Mouse (Mus musculus) forebrain, embryonic 12.5 days (tissue): ENCODE results near the gene Serpinf1. TPM values are rescaled to one million over a fixed set of nuclear protein-coding genes. Genes with fewer than 3 reads are reported as not detected.
"Not testable (repeated sequence)": the region's sequence is repeated elsewhere in the genome, so short reads cannot be mapped to it uniquely, and the experiment has no call there.

Source experiments
- ATAC-seq: fragments of 200-750 bp; cut with Nextera tagmentation; 2 replicates; pipeline ENCODE4 v1.8.0; 2017; ENCODE audit warnings: moderate TSS enrichment; ENCODE audit not compliant: low FRiP score
- H3K27ac ChIP-seq: fragments of 300-500 bp; sonication (generic); 2 replicates; pipeline ENCODE4 v1.5.1; 2016; ENCODE audit warnings: mild to moderate bottlenecking
- H3K27me3 ChIP-seq: fragments of 300-500 bp; sonication (generic); 2 replicates; pipeline ENCODE4 v1.6.1; 2016; ENCODE audit warnings: mild to moderate bottlenecking
- H3K36me3 ChIP-seq: fragments of 300-500 bp; sonication (generic); replicated peaks from 2 replicates; pipeline ENCODE4 v1.6.1; 2016; ENCODE audit warnings: mild to moderate bottlenecking
- H3K4me1 ChIP-seq: fragments of 300-500 bp; sonication (generic); 2 replicates; pipeline ENCODE4 v1.6.1; 2016
- H3K4me2 ChIP-seq: fragments of 300-500 bp; sonication (generic); 2 replicates; pipeline ENCODE4 v1.6.1; 2016; ENCODE audit warnings: mild to moderate bottlenecking, moderate library complexity
- H3K4me3 ChIP-seq: fragments of 300-500 bp; sonication (generic); replicated peaks from 2 replicates; pipeline ENCODE4 v1.5.1; 2016; ENCODE audit warnings: mild to moderate bottlenecking
- H3K9ac ChIP-seq: fragments of 300-500 bp; sonication (generic); 2 replicates; pipeline ENCODE4 v1.6.1; 2016; ENCODE audit warnings: mild to moderate bottlenecking
- H3K9me3 ChIP-seq: fragments of 300-500 bp; sonication (generic); 2 replicates; pipeline ENCODE4 v1.6.1; 2016
- WGBS: fragments of 180-500 bp; shearing (Covaris S2); methylation state at CpG from one replicate; pipeline ENCODE4 v1.1.7; 2016; 5-methylcytosine and 5-hydroxymethylcytosine counted together
- polyA plus RNA-seq: library from polyadenylated mRNA; unstranded; fragments of >200 nt; fragmentation: Nextera tagmentation; extraction: Ambion mirVana; gene quantifications from 2 replicates; pipeline ENCODE4 v1.2.1, GENCODE M21; 2016

Serpinf1 gene
- polyA plus RNA-seq, 1 experiment from 2014 or later = 44.7 TPM

- Histone ChIP-seq H3K27ac (peak overlapping the region; percentile 46; the same call in 1 of the 2 replicates), H3K4me1 (peaks cover 26% of the 10 kb centered on the region), H3K4me3 (peak overlapping the region; percentile 72), H3K4me2 (peak overlapping the region; percentile 97), H3K27me3 (peaks cover 3% of the 10 kb centered on the region; the same call in 1 of the 2 replicates), H3K9ac (peak overlapping the region; percentile 70), H3K36me3 (peaks cover 9% of the 10 kb centered on the region; the same call in 1 of the 2 replicates), H3K9me3 (peaks cover 3% of the 10 kb centered on the region; the same call in 1 of the 2 replicates)
- 5% methylated on average over 16 of the region's 16 CpGs for WGBS
- no peak for ATAC-seq
Observed at GRCm38 (mm10) chr11:75462253-75462783, 39.8 kb upstream of the Serpinf1 start.

GRCm38 (mm10) chr11:75461743-75462252, 39.3 kb upstream of the Serpinf1 start:
- Histone ChIP-seq H3K36me3 (peaks cover 9% of the 10 kb centered on the region; the same call in 1 of the 2 replicates), H3K27ac (0 out of 2 replicates have a peak overlapping the region, but pooled peaks have one; percentile 32), H3K9ac (peak overlapping the region; percentile 70), H3K4me3 (peak overlapping the region; percentile 72), H3K9me3 (peaks cover 3% of the 10 kb centered on the region; the same call in 1 of the 2 replicates), H3K27me3 (peaks cover 3% of the 10 kb centered on the region; the same call in 1 of the 2 replicates), H3K4me2 (peak overlapping the region; percentile 97), H3K4me1 (peaks cover 26% of the 10 kb centered on the region)
- peak; percentile 1; the same call in 1 of the 2 replicates for ATAC-seq
- 1% methylated on average over 30 of the region's 30 CpGs for whole genome bisulfite sequencing

- Histone ChIP-seq H3K4me3 (peak within 1 kb of the TSS; percentile 72), H3K27me3 (peaks cover 7% of the 10 kb centered on the region; the same call in 1 of the 2 replicates), H3K36me3 (peaks cover 9% of the 10 kb centered on the region; the same call in 1 of the 2 replicates), H3K4me1 (peaks cover 26% of the 10 kb centered on the region), H3K9ac (peak within 1 kb of the TSS; percentile 70), H3K27ac (peak within 1 kb of the TSS; percentile 94), H3K4me2 (peak within 1 kb of the TSS; percentile 97), H3K9me3 (no peaks in the 10 kb centered on the region)
- under 1% methylated on average over 46 of the region's 46 CpGs for WGBS
- peak; percentile 95 for ATAC-seq
Observed at GRCm38 (mm10) chr11:75460844-75461742, 38.6 kb upstream of the Serpinf1 start, which contains the start of gene Tlcd2. Tlcd2 (plus strand) TSS chr11:75461715.

GRCm38 (mm10) chr11:75460103-75460843, 37.8 kb upstream of the Serpinf1 start:
- H3K27me3 ChIP-seq = peaks cover 7% of the 10 kb centered on the region; the same call in 1 of the 2 replicates
- H3K4me2 ChIP-seq = peak overlapping the region; percentile 97
- peak; percentile 37; the same call in 1 of the 2 replicates for ATAC-seq
- H3K9me3 ChIP-seq = no peaks in the 10 kb centered on the region
- H3K9ac ChIP-seq = peak overlapping the region; percentile 48
- peak overlapping the region; percentile 72 for H3K4me3 ChIP-seq
- peaks cover 2% of the 10 kb centered on the region; the same call in 1 of the 2 replicates for H3K36me3 ChIP-seq
- peak overlapping the region; percentile 94 for H3K27ac ChIP-seq
- 2% methylated on average over 19 of the region's 19 CpGs for WGBS
- H3K4me1 ChIP-seq = peaks cover 27% of the 10 kb centered on the region

- H3K9me3 ChIP-seq = no peaks in the 10 kb centered on the region
- WGBS = 29% methylated on average over 5 of the region's 5 CpGs
- H3K4me2 ChIP-seq = peak overlapping the region; percentile 97
- H3K4me3 ChIP-seq = peak overlapping the region; percentile 72
- peaks cover 7% of the 10 kb centered on the region; the same call in 1 of the 2 replicates for H3K27me3 ChIP-seq
- ATAC-seq = no peak
- peaks cover 32% of the 10 kb centered on the region for H3K4me1 ChIP-seq
- no peaks in the 10 kb centered on the region for H3K36me3 ChIP-seq
- peak overlapping the region; percentile 36; the same call in 1 of the 2 replicates for H3K9ac ChIP-seq
- peak overlapping the region; percentile 94 for H3K27ac ChIP-seq
Observed at GRCm38 (mm10) chr11:75459751-75460102, 37.2 kb upstream of the Serpinf1 start.

- Histone ChIP-seq H3K36me3 (no peaks in the 10 kb centered on the region), H3K4me1 (peaks cover 35% of the 10 kb centered on the region), H3K4me3 (no peak overlapping the region), H3K27ac (no peak overlapping the region), H3K27me3 (peaks cover 7% of the 10 kb centered on the region; the same call in 1 of the 2 replicates), H3K4me2 (0 out of 2 replicates have a peak overlapping the region, but pooled peaks have one; percentile 97), H3K9me3 (no peaks in the 10 kb centered on the region), H3K9ac (no peak overlapping the region)
- 79% methylated on average over 5 of the region's 5 CpGs for WGBS
- no peak for ATAC-seq
Observed at GRCm38 (mm10) chr11:75459141-75459711, 36.7 kb upstream of the Serpinf1 start.

GRCm38 (mm10) chr11:75458628-75459041, 36.1 kb upstream of the Serpinf1 start:
- H3K9ac ChIP-seq = no peak overlapping the region
- no peak overlapping the region for H3K4me2 ChIP-seq
- H3K4me1 ChIP-seq = peaks cover 41% of the 10 kb centered on the region
- ATAC-seq = no peak
- H3K27me3 ChIP-seq = peaks cover 7% of the 10 kb centered on the region; the same call in 1 of the 2 replicates
- H3K9me3 ChIP-seq = no peaks in the 10 kb centered on the region
- no peaks in the 10 kb centered on the region for H3K36me3 ChIP-seq
- H3K27ac ChIP-seq = no peak overlapping the region
- no peak overlapping the region for H3K4me3 ChIP-seq
- WGBS = 82% methylated on average over 8 of the region's 8 CpGs

GRCm38 (mm10) chr11:75458169-75458568, 35.7 kb upstream of the Serpinf1 start:
- no peak for ATAC-seq
- H3K4me2 ChIP-seq = no peak overlapping the region

GRCm38 (mm10) chr11:75456440-75456871, 34.0 kb upstream of the Serpinf1 start:
- no peaks in the 10 kb centered on the region for H3K9me3 ChIP-seq
- H3K9ac ChIP-seq = no peak overlapping the region
- ATAC-seq = no peak

More at GRCm38 (mm10) chr11:75458169-75458568, 35.7 kb upstream of the Serpinf1 start:
- no peak overlapping the region for H3K27ac ChIP-seq
- H3K4me1 ChIP-seq = peaks cover 45% of the 10 kb centered on the region
- 21% methylated on average over 3 of the region's 3 CpGs for WGBS
- H3K27me3 ChIP-seq = peaks cover 7% of the 10 kb centered on the region; the same call in 1 of the 2 replicates
- no peak overlapping the region for H3K4me3 ChIP-seq
- H3K9me3 ChIP-seq = no peaks in the 10 kb centered on the region
- no peaks in the 10 kb centered on the region for H3K36me3 ChIP-seq
- no peak overlapping the region for H3K9ac ChIP-seq

GRCm38 (mm10) chr11:75455971-75456370, 33.5 kb upstream of the Serpinf1 start:
- not testable (repeated sequence) for H3K27ac ChIP-seq, ATAC-seq, H3K36me3 ChIP-seq, H3K9ac ChIP-seq, H3K4me2 ChIP-seq, H3K27me3 ChIP-seq, H3K9me3 ChIP-seq, H3K4me3 ChIP-seq
- H3K4me1 ChIP-seq = peaks cover 29% of the 10 kb centered on the region
- WGBS = 91% methylated on average over 2 of the region's 2 CpGs

More at GRCm38 (mm10) chr11:75456440-75456871, 34.0 kb upstream of the Serpinf1 start:
- 87% methylated on average over 7 of the region's 7 CpGs for WGBS
- peaks cover 4% of the 10 kb centered on the region; the same call in 1 of the 2 replicates for H3K27me3 ChIP-seq
- H3K4me2 ChIP-seq = no peak overlapping the region
- H3K36me3 ChIP-seq = no peaks in the 10 kb centered on the region
- H3K4me1 ChIP-seq = peaks cover 29% of the 10 kb centered on the region
- H3K4me3 ChIP-seq = no peak overlapping the region
- H3K27ac ChIP-seq = no peak overlapping the region
